Comparison of ENCODE assay signal across 13 mouse cellular contexts in the genomic region with DNA sequence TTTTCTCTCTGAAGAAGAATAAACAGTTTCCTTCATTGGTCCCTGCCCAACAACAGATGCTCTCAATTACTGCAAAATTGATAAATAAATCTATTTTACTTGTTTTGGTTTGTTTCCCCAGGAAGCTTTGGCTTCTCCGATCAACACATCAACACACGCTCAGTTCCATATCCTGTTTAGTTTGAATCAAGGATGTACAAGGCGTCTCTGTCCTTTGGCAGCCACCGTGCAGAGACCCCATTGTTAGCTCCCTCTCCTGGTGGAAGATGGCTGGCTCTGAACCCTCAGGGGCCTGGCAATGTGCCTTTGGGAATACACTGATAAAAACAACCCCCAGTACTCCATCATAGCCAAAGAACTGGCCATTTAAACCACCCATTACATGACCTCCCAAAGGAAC. TPM values are rescaled to one million over a fixed set of nuclear protein-coding genes. Genes with fewer than 3 reads are reported as not detected.
DNase-seq lines count a peak whose midpoint lies in the region; ATAC-seq and TF ChIP-seq lines count a peak whose summit lies in the region.
"Had no signal": no experiment of that assay in that cellular context is flagged by ENCODE, and none has a peak within 500 bp of the region (broad histone marks: within the 10 kb centered on the region; RNA-seq: fewer than 3 reads in every experiment).

No protein-coding gene starts in this region.

- WGBS in forebrain, postnatal 0 days = 40% methylated on average over 4 of the region's 4 CpGs
- WGBS in forebrain, embryonic 12.5 days = 50% methylated on average over 4 of the region's 4 CpGs

- ATAC-seq in forebrain, postnatal 0 days = no peak
- no peak for ATAC-seq in forebrain, embryonic 12.5 days (ENCODE audit: low FRiP score)
- ATAC-seq: forebrain, embryonic 15.5 days had no signal

- H3K27ac ChIP-seq in forebrain, postnatal 0 days (ENCODE audit: low read depth, low read length) = no peak overlapping the region
- no peak overlapping the region for H3K27ac ChIP-seq in forebrain, embryonic 12.5 days
- H3K27ac ChIP-seq: forebrain, embryonic 15.5 days; heart, adult 2 months; hindbrain, embryonic 15.5 days; left cerebral cortex, adult 2 months; liver, embryonic 13.5 days had no signal

- no peaks in the 10 kb centered on the region for H3K36me3 ChIP-seq in forebrain, postnatal 0 days (ENCODE audit: insufficient read depth)
- no peaks in the 10 kb centered on the region for H3K36me3 ChIP-seq in forebrain, embryonic 12.5 days (replicated peaks)
- H3K36me3 ChIP-seq: forebrain, embryonic 15.5 days; hindbrain, embryonic 15.5 days; liver, embryonic 13.5 days had no signal

- no peak overlapping the region for H3K9ac ChIP-seq in forebrain, postnatal 0 days
- H3K9ac ChIP-seq in forebrain, embryonic 12.5 days = no peak overlapping the region
- H3K9ac ChIP-seq: forebrain, embryonic 15.5 days; hindbrain, embryonic 15.5 days; liver, embryonic 13.5 days had no signal

- DNase-seq in forebrain, postnatal 0 days = no peak
- DNase-seq in kidney, postnatal 25 days = peak; percentile 37 to 45
- DNase-seq in kidney, adult 8-10 months = no peak
- peak; percentile 36 for DNase-seq in embryo, embryonic 11 days
- peak; percentile 75 for DNase-seq in lung, postnatal 10 days
- no peak for DNase-seq in urinary bladder, adult 2 months (ENCODE audit: low spot score)
- no peak for DNase-seq in thymus, postnatal 14 days
- DNase-seq: heart, adult 2 months; liver, embryonic 13.5 days had no signal

- no peak overlapping the region for H3K4me3 ChIP-seq in forebrain, postnatal 0 days (ENCODE audit: low read depth, low read length)
- no peak overlapping the region for H3K4me3 ChIP-seq in forebrain, embryonic 12.5 days (replicated peaks)
- H3K4me3 ChIP-seq: forebrain, embryonic 15.5 days; heart, adult 2 months; hindbrain, embryonic 15.5 days; left cerebral cortex, adult 2 months; liver, embryonic 13.5 days had no signal

- H3K4me1 ChIP-seq in forebrain, postnatal 0 days (ENCODE audit: insufficient read depth) = peaks cover 16% of the 10 kb centered on the region; the same call in 1 of the 2 replicates
- H3K4me1 ChIP-seq in forebrain, embryonic 12.5 days = peaks cover 33% of the 10 kb centered on the region
- H3K4me1 ChIP-seq: liver, embryonic 13.5 days had no signal

- H3K27me3 ChIP-seq in forebrain, postnatal 0 days (ENCODE audit: insufficient read depth, low read length) = no peaks in the 10 kb centered on the region
- H3K27me3 ChIP-seq in forebrain, embryonic 12.5 days = no peaks in the 10 kb centered on the region
- H3K27me3 ChIP-seq: forebrain, embryonic 15.5 days; hindbrain, embryonic 15.5 days had no signal

- peak; percentile 24 for TF ChIP-seq CTCF in forebrain, postnatal 0 days (IDR thresholded peaks at IDR 0.05; ENCODE audit: low read depth)

- H3K9me3 ChIP-seq in forebrain, postnatal 0 days (ENCODE audit: low read length) = no peaks in the 10 kb centered on the region
- H3K9me3 ChIP-seq in forebrain, embryonic 12.5 days = no peaks in the 10 kb centered on the region
- H3K9me3 ChIP-seq: forebrain, embryonic 15.5 days; hindbrain, embryonic 15.5 days; liver, embryonic 13.5 days had no signal

- H3K4me2 ChIP-seq in forebrain, postnatal 0 days (ENCODE audit: low read depth) = no peak overlapping the region
- no peak overlapping the region for H3K4me2 ChIP-seq in forebrain, embryonic 12.5 days
- H3K4me2 ChIP-seq: forebrain, embryonic 15.5 days; hindbrain, embryonic 15.5 days; liver, embryonic 13.5 days had no signal

RNA-seq across cellular contexts. Expression of a gene that starts 42.0 kb away (rescaled TPM):
- 0.85 TPM in 1 of 2 replicates, not detected in the other for total RNA-seq in forebrain, postnatal 0 days (2014; rRNA removed)
- polyA plus RNA-seq in forebrain, postnatal 0 days (2015; fragmentation: Nextera tagmentation; extraction: Ambion mirVana) = 0.77 and 0.87 TPM in 2 replicates
- polyA plus RNA-seq in forebrain, embryonic 12.5 days (2016; fragmentation: Nextera tagmentation; extraction: Ambion mirVana) = 0.63 and 0.73 TPM in 2 replicates
- 2.0 and 2.4 TPM in 2 replicates for polyA plus RNA-seq in urinary bladder, adult 2 months (2012; rRNA removed)

Comparison
In these comparisons a context has a peak if more than half of its experiments do, and no peak if none do; other contexts are left out.
1. DNase-seq: peak in kidney, postnatal 25 days (2 of 2), embryo, embryonic 11 days (single experiment) and lung, postnatal 10 days (single experiment); none in forebrain, postnatal 0 days (single experiment), kidney, adult 8-10 months (0 of 2), urinary bladder, adult 2 months (single experiment) and thymus, postnatal 14 days (single experiment).